Mouse (Mus musculus) cerebellum, adult 8-10 months (tissue): Measurements from ENCODE around the gene Card6.

Experiments used
- DNase-seq: peaks from one replicate; pipeline ENCODE4 v3.0.0; 2022

The Card6 gene

DNA sequence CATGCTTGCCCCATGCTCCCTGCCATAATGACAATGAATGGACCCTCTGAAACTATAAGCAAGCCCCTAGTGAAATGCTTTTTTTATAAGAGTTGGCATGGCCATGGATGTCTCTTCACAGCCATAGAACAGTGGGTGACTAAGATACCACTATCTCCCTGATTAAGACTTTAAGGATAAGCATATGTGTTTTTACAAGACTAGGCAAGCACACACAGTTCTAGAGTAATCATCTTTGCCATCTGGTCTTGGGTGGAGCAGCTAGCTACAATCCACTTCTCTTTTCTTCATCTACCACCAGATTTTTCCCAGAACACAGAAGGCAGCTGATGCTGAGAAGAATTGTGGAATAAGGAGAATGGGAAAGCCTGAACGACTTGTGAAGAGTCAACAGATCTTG is 27.1 kb downstream of the Card6 start:
- no peak for DNase-seq

DNA sequence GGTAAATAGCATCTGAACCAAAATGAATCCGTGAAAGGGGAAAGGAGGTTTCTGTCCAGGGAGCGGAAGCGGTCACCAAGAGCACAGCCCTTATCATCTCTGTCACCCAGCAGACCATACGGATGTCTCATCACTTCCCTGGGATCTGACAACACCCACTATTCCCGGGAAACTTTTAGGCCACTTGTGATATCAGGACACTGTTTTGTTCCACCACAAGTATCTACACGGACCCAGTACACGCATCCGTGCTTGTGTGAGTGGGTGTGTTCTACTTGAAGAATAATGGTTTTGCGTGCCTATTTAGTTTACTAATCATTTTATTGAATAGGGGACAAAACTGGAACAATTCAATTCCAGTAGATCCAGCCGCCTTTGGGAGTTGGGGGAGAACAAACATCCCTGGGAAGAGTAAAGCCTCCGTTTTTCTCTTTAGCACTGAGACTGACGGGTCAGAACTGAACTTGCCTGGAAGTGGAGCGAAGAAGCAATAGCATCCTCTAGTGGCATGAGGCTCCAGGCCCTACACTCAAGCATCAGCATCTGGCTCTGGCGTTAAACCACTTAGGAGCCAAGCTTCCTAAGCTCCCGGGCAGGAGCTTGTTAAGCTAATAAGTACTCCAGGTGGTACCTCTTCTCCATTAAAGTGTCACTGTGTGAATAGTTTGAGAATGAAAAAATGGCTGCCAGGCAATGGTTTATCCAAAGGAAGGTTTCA is 39.4 kb downstream of the Card6 start:
- peak; percentile 34 for DNase-seq

DNA sequence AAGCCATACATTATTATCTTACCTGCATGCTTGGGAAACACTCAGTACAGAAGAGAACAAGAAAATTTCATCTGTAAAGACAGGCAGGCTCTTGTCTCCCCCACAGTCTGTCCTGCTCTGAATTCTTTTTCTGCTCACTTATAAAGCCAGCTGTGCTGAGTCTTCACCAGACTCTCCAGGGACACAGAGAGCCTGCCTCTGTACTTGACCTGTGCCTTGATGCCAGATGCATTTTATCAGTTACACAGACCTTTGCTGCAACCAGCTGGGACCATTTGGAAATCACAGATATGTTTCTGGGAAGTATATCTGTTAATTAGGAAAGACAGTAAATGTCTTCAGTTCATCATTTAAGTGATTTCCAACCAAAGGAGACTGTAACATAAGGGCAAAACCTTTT is 44.7 kb downstream of the Card6 start, which contains the start of gene C7:
C7 (minus strand) TSS at position 106 of the 400 bp plus-strand sequence.
- DNase-seq: no peak
